Mouse (Mus musculus): ENCODE data around the gene Rapgef3. TPM values are rescaled to one million over a fixed set of nuclear protein-coding genes. Genes with fewer than 3 reads are reported as not detected.
A peak's percentile ranks its signal among the peaks of the same experiment; 100 is the strongest.

Gene Rapgef3
- polyA plus RNA-seq, 1 experiment, result 40.2 TPM

GRCm38 (mm10) chr15:97744930-97745329 lies 22.8 kb downstream of the Rapgef3 start:
- H3K4me1 ChIP-seq (ENCODE audit: control insufficient read depth, insufficient read depth, low read length), result no peaks in the 10 kb centered on the region
- peak overlapping the region; percentile 68 for H3K27ac ChIP-seq (ENCODE audit: insufficient read depth, low read length)
- TF ChIP-seq POLR2A (IDR thresholded peaks at IDR 0.05; ENCODE audit: extremely low read depth, insufficient read depth, low read length), result no peak
- TF ChIP-seq CTCF (IDR thresholded peaks at IDR 0.05; ENCODE audit: extremely low read depth, insufficient read depth, low read length), result no peak
- H3K4me3 ChIP-seq (ENCODE audit: insufficient read depth, low read length), result no peak overlapping the region

DNA sequence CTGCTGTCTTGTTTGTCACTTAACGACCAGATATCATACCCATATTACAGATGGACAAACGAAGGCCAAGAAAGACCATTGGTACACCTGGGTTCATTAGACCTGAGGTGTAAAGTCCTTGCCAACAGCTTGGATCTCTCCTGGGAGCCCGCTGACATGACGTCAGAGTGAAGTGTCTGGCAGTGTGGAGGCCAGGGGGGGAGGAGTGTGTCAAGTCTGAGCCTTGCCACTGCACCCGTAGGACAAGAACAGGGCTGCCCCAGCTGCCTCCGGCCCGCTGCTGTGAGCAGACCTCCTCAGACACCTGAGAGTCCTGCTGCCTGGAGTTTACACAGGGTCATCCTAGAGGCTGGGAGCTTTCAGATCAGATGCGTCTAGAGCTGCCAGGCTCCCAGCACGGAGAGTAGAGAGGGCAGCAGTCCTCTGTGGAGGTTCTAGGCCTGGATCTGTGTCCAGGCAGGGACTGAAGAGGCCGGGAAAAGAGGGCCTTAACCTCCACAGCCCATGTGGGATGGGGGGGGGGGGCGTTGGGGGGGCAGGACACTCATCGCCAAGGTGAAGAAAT lies 23.7 kb downstream of the Rapgef3 start:
- Histone ChIP-seq H3K4me1 (ENCODE audit: control insufficient read depth, insufficient read depth, low read length) (no peaks in the 10 kb centered on the region), H3K27ac (ENCODE audit: insufficient read depth, low read length) (no peak overlapping the region), H3K4me3 (ENCODE audit: insufficient read depth, low read length) (no peak overlapping the region)
- TF ChIP-seq POLR2A (IDR thresholded peaks at IDR 0.05; ENCODE audit: extremely low read depth, insufficient read depth, low read length) (no peak), CTCF (IDR thresholded peaks at IDR 0.05; ENCODE audit: extremely low read depth, insufficient read depth, low read length) (no peak)

DNA sequence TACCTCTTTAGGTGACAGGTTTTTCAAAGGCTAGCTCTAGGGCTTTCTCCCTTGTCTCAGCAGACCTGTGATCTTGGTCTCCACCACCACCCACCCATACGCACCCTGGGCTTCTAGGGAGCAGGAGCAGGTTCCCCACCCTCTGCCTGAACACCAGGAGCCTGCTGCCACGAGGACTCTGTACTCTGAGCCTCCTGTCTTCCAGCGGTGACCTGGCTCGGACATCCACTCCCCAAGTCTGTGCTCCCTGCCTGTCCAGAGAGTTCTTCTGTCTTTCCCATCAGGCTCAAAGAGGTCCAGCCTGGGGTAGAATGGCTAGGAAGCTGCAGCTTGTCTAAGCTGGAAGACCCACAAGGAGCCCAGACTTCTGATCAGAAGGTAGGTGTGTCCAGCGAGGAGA lies 24.6 kb downstream of the Rapgef3 start:
- Histone ChIP-seq H3K4me1 (ENCODE audit: control insufficient read depth, insufficient read depth, low read length) (no peaks in the 10 kb centered on the region), H3K27ac (ENCODE audit: insufficient read depth, low read length) (no peak overlapping the region), H3K4me3 (ENCODE audit: insufficient read depth, low read length) (no peak overlapping the region)
- TF ChIP-seq CTCF (IDR thresholded peaks at IDR 0.05; ENCODE audit: extremely low read depth, insufficient read depth, low read length) (no peak), POLR2A (IDR thresholded peaks at IDR 0.05; ENCODE audit: extremely low read depth, insufficient read depth, low read length) (no peak)

DNA sequence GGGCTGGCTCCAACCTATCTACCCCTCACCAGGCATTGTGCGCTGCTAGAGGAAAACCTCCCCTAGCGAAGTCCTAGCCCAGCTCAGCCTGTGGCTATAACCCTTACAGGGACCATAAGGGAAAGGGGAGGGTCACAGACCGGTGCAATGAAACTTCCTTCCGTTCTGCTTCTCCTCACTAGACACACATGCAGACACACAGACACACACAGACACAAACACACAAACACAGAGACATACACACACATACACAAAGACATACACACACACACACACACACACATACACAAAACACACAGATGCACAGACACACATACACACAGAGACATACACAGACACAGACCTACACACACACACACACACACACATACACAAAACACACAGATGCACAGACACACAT lies 25.2 kb downstream of the Rapgef3 start:
- no peaks in the 10 kb centered on the region for H3K4me1 ChIP-seq (ENCODE audit: control insufficient read depth, insufficient read depth, low read length)
- no peak overlapping the region for H3K27ac ChIP-seq (ENCODE audit: insufficient read depth, low read length)
- H3K4me3 ChIP-seq (ENCODE audit: insufficient read depth, low read length), result no peak overlapping the region
- TF ChIP-seq CTCF (IDR thresholded peaks at IDR 0.05; ENCODE audit: extremely low read depth, insufficient read depth, low read length), result no peak
- TF ChIP-seq POLR2A (IDR thresholded peaks at IDR 0.05; ENCODE audit: extremely low read depth, insufficient read depth, low read length), result no peak

GRCm38 (mm10) chr15:97742074-97742473 lies 25.7 kb downstream of the Rapgef3 start:
- no peak for TF ChIP-seq CTCF (IDR thresholded peaks at IDR 0.05; ENCODE audit: extremely low read depth, insufficient read depth, low read length)
- H3K27ac ChIP-seq (ENCODE audit: insufficient read depth, low read length), result no peak overlapping the region
- H3K4me1 ChIP-seq (ENCODE audit: control insufficient read depth, insufficient read depth, low read length), result no peaks in the 10 kb centered on the region
- no peak overlapping the region for H3K4me3 ChIP-seq (ENCODE audit: insufficient read depth, low read length)

GRCm38 (mm10) chr15:97741662-97742061 lies 26.1 kb downstream of the Rapgef3 start:
- Histone ChIP-seq H3K4me1 (ENCODE audit: control insufficient read depth, insufficient read depth, low read length) (no peaks in the 10 kb centered on the region), H3K4me3 (ENCODE audit: insufficient read depth, low read length) (no peak overlapping the region), H3K27ac (ENCODE audit: insufficient read depth, low read length) (no peak overlapping the region)
- TF ChIP-seq POLR2A (IDR thresholded peaks at IDR 0.05; ENCODE audit: extremely low read depth, insufficient read depth, low read length) (no peak), CTCF (IDR thresholded peaks at IDR 0.05; ENCODE audit: extremely low read depth, insufficient read depth, low read length) (no peak)

- TF ChIP-seq POLR2A (IDR thresholded peaks at IDR 0.05; ENCODE audit: extremely low read depth, insufficient read depth, low read length) (no peak), CTCF (IDR thresholded peaks at IDR 0.05; ENCODE audit: extremely low read depth, insufficient read depth, low read length) (no peak)
- H3K4me1 ChIP-seq (ENCODE audit: control insufficient read depth, insufficient read depth, low read length), result no peaks in the 10 kb centered on the region
- no peak overlapping the region for H3K27ac ChIP-seq (ENCODE audit: insufficient read depth, low read length)
Measured at GRCm38 (mm10) chr15:97740283-97740732, 27.5 kb downstream of the Rapgef3 start.

DNA sequence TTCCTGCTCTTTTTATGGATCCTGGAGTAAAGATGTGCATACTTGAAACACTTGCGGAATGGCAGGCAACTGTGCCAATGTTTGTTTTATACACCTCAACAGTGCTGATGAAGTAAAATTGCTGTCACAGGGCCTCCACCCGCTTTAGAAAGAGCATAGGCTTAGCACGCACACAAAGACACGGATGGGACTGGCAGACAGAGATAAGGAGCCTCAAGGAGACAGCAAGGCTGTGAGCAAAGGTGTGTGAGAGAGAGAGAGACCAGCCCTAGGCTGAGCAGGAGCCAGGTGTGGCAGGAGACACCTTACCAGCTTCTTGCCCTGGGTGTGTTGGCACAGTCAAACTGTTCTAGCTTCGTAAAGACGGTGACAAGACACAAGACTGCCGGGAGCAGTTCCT lies 28.8 kb downstream of the Rapgef3 start:
- TF ChIP-seq POLR2A (IDR thresholded peaks at IDR 0.05; ENCODE audit: extremely low read depth, insufficient read depth, low read length), result no peak
- no peak for TF ChIP-seq CTCF (IDR thresholded peaks at IDR 0.05; ENCODE audit: extremely low read depth, insufficient read depth, low read length)
- no peaks in the 10 kb centered on the region for H3K4me1 ChIP-seq (ENCODE audit: control insufficient read depth, insufficient read depth, low read length)
- H3K27ac ChIP-seq (ENCODE audit: insufficient read depth, low read length), result no peak overlapping the region
- no peak overlapping the region for H3K4me3 ChIP-seq (ENCODE audit: insufficient read depth, low read length)

More at GRCm38 (mm10) chr15:97740283-97740732, 27.5 kb downstream of the Rapgef3 start:
- no peak overlapping the region for H3K4me3 ChIP-seq (ENCODE audit: insufficient read depth, low read length)

DNA sequence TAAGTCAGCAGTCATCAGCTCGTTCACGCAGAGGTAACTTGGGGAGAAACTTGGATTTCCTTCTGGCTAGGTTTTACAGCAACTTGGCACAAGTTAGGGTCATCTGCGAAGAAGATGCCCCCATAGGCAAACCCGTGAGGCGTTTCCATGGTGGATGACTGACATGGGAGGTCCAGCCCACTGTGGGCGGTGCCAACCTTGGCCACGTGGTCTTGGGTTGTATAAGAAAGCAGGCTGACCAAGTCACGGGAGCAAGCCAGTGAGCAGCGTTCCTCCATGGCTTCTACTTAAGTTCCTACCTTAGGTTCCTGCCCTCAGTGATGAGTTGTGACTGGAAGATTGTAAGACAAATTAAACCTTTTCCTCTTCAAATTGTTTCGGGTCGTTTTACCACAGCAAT lies 35.8 kb downstream of the Rapgef3 start:
- Histone ChIP-seq H3K27ac (ENCODE audit: insufficient read depth, low read length) (no peak overlapping the region), H3K4me1 (ENCODE audit: control insufficient read depth, insufficient read depth, low read length) (no peaks in the 10 kb centered on the region), H3K4me3 (ENCODE audit: insufficient read depth, low read length) (no peak overlapping the region)
- no peak for TF ChIP-seq CTCF (IDR thresholded peaks at IDR 0.05; ENCODE audit: extremely low read depth, insufficient read depth, low read length)
- no peak for TF ChIP-seq POLR2A (IDR thresholded peaks at IDR 0.05; ENCODE audit: extremely low read depth, insufficient read depth, low read length)

- Histone ChIP-seq H3K4me1 (ENCODE audit: control insufficient read depth, insufficient read depth, low read length) (no peaks in the 10 kb centered on the region), H3K4me3 (ENCODE audit: insufficient read depth, low read length) (no peak within 1 kb of the TSS), H3K27ac (ENCODE audit: insufficient read depth, low read length) (no peak within 1 kb of the TSS)
- TF ChIP-seq CTCF (IDR thresholded peaks at IDR 0.05; ENCODE audit: extremely low read depth, insufficient read depth, low read length) (no peak), POLR2A (IDR thresholded peaks at IDR 0.05; ENCODE audit: extremely low read depth, insufficient read depth, low read length) (no peak)
Measured at GRCm38 (mm10) chr15:97731111-97731510, 36.7 kb downstream of the Rapgef3 start, which contains the start of gene Endou. Gene Endou (minus strand): TSS chr15:97731339.
